Mouse (Mus musculus) large intestine, adult 2 months (tissue): ENCODE measurements around the gene Olfr469. TPM values are rescaled to one million over a fixed set of nuclear protein-coding genes. Genes with fewer than 3 reads are reported as not detected.
A peak's percentile ranks its signal among the peaks of the same experiment; 100 is the strongest.
"Not testable (repeated sequence)": the region's sequence is repeated elsewhere in the genome, so short reads cannot be mapped to it uniquely, and the experiment has no call there.

Experiments
- DNase-seq: peaks from one replicate; pipeline ENCODE4 v3.0.0-alpha.2; 2012; ENCODE audit warnings: low read depth, low spot score
- WGBS: fragments of 180-500 bp; shearing (Covaris S2); methylation state at CpG from one replicate; pipeline ENCODE4 v1.1.7; 2018; 5-methylcytosine and 5-hydroxymethylcytosine counted together
- polyA plus RNA-seq: library from polyadenylated mRNA; depleted of rRNA; stranded (reverse); fragments of >200 nt; gene quantifications from 2 replicates; pipeline ENCODE4 v1.2.3, GENCODE M21; 2012; rRNA removed

The Olfr469 gene
- polyA plus RNA-seq, result not detected in 2 replicates

GRCm38 (mm10) chr7:107825441-107825840 is at the start of gene Olfr469:
Gene Olfr469 (minus strand): TSS chr7:107825541.
- DNase-seq, result not testable (repeated sequence)

- 56% methylated on average over 1 of the region's 1 CpGs for WGBS
- not testable (repeated sequence) for DNase-seq
Observed at GRCm38 (mm10) chr7:107847390-107847789, 22.0 kb upstream of the Olfr469 start, which contains the start of gene Olfr470. Gene Olfr470 (minus strand): TSS chr7:107847490.

DNA sequence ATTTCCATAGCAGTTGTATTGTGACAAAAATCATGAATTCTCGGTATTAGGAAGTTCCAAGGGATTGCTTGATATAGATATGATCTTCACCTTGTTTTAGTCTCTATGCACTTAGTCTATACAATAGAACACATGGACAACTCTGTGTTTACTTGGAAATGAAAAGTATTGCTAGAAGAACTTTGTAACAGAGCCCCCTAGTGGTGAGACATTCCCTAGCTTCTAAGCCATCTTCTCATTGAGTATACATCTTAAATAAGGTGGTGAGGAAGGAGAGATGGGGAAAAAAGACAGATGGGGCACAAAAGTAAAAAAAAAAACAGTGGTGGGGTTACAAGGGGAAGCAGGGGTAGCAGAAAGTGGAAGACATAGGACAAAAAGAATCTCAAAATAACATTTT is 16.4 kb upstream of the Olfr469 start:
- WGBS, result 88% methylated on average over 1 of the region's 1 CpGs

GRCm38 (mm10) chr7:107823867-107824266 is 1.5 kb downstream of the Olfr469 start:
- not testable (repeated sequence) for DNase-seq
- WGBS, result 56% methylated on average over 2 of the region's 2 CpGs

More for the DNA sequence above, 16.4 kb upstream of the Olfr469 start:
- no peak for DNase-seq

GRCm38 (mm10) chr7:107819442-107819841 is 5.9 kb downstream of the Olfr469 start:
- no peak for DNase-seq

DNA sequence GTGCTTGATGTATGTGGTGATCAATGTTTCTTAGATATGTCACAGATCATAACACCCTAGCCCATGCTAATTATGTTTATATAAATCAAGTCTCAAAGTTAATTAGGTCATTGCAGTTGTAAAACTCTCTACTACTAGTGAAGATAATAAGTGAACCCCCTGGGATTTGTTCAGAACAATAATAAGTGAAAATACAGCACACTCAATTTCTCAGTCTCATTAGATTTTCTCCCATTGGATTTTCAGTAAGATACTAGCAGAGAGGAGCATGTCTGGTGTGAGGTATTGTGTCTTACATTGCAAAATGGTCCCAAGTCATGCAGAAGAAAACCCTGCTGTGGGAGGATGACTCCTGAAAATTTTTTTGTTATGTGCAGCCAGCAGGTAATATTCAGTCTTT is 13.4 kb downstream of the Olfr469 start, which contains the start of gene Olfr467:
Gene Olfr467 (plus strand): TSS at position 301 of the 400 bp plus-strand sequence.
- no peak for DNase-seq

DNA sequence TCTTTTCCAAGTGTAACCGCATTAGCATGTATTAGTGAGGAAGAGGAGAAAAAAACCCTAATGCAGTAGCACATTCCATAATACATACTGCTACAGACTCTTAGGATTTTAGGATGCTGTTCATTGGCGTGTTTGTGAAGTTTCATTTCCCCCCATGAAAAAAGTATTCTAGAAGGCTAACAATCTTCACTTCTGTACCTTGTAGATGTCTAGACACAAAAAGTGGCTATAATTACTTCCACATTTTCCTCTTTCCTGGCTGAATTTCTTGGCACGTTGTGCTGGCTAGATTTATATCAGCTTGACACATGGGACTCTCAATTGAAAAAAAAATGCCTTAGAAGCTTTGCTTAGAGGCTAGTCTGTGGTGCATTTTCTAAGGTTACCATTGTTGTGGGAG is 23.2 kb downstream of the Olfr469 start:
- DNase-seq, result no peak
- 63% methylated on average over 3 of the region's 3 CpGs for WGBS

GRCm38 (mm10) chr7:107801108-107801507 is 24.2 kb downstream of the Olfr469 start, which contains the start of gene Ovch2:
Gene Ovch2 (minus strand): TSS chr7:107801208.
- 90% methylated on average over 2 of the region's 2 CpGs for WGBS

GRCm38 (mm10) chr7:107796500-107796899 is 28.8 kb downstream of the Olfr469 start:
- WGBS, result 84% methylated on average over 2 of the region's 2 CpGs
- no peak for DNase-seq

More at GRCm38 (mm10) chr7:107801108-107801507, 24.2 kb downstream of the Olfr469 start, which contains the start of gene Ovch2:
- DNase-seq, result no peak

GRCm38 (mm10) chr7:107787977-107788620 is 37.2 kb downstream of the Olfr469 start:
- 49% methylated on average over 3 of the region's 3 CpGs for WGBS
- DNase-seq, result peak; percentile 8

DNA sequence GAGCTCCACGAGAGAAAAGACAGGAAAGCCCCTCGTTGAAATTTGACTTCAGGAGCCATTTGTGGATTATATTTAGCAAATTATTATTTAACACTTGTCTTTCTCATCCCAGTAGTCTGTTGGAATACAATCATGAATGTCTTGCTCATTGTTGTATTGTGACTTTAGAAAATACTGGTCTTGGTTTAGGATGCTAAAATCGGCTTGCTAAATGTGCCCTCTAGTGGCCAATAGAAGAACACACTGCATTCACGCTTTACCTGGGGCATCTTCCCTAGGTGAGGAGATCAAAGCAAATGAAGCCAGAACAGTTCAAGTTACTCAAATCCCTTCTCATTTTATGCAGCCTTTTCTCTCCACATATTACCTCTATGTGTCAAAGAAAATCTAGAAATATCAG is 45.7 kb downstream of the Olfr469 start:
- no peak for DNase-seq
- 45% methylated on average over 4 of the region's 4 CpGs for WGBS

DNA sequence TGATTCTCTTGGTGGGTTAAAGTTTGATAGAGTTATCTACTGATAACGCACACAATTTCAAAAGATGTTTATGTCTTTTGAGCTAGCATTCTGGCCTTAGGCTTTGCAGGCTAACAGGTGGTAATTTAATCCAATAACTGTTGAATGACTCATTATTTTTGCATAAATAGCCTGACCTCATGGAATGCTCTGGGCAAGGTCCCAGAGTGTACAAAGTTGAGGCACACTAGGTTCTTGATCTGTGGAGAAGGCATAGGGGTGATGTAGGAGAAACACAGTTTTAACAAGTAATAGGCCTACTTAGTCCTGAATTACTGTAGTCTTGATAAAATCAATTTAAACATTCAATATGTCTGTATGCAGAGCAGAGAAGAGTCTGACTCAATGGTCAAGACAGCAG is 47.1 kb downstream of the Olfr469 start:
- WGBS, result 24% methylated on average over 1 of the region's 1 CpGs
- no peak for DNase-seq

- WGBS, result 52% methylated on average over 6 of the region's 6 CpGs
- DNase-seq, result no peak
Observed at GRCm38 (mm10) chr7:107770812-107771211, 54.5 kb downstream of the Olfr469 start.

Other genes starting within 250 kb of the Olfr469 start
- 10.2 and 15.0 TPM in 2 replicates for gene Ppfibp2, start 230.3 kb downstream of the Olfr469 start, polyA plus RNA-seq
- not detected in 2 replicates for gene 5330417H12Rik, start 200.4 kb downstream of the Olfr469 start, polyA plus RNA-seq
- gene Cyb5r2, start 67.5 kb downstream of the Olfr469 start, polyA plus RNA-seq, result 0.04 and 0.14 TPM in 2 replicates
- not detected in 2 replicates for gene Ovch2, start 24.3 kb downstream of the Olfr469 start, polyA plus RNA-seq
- not detected in 2 replicates for gene Olfr467, start 13.3 kb downstream of the Olfr469 start, polyA plus RNA-seq
- gene Olfr470, start 21.9 kb upstream of the Olfr469 start, polyA plus RNA-seq, result not detected in 2 replicates
- not detected in 2 replicates for gene Olfr472, start 72.4 kb upstream of the Olfr469 start, polyA plus RNA-seq
- gene Olfr473, start 104.9 kb upstream of the Olfr469 start, polyA plus RNA-seq, result not detected in 2 replicates
- gene Olfr474, start 129.1 kb upstream of the Olfr469 start, polyA plus RNA-seq, result not detected in 2 replicates
- gene Olfr476, start 139.3 kb upstream of the Olfr469 start, polyA plus RNA-seq, result not detected in 2 replicates
- not detected in 2 replicates for gene Olfr477, start 161.2 kb upstream of the Olfr469 start, polyA plus RNA-seq
- not detected in 2 replicates for gene Olfr478, start 208.4 kb upstream of the Olfr469 start, polyA plus RNA-seq
- not detected in 2 replicates for gene Olfr479, start 225.2 kb upstream of the Olfr469 start, polyA plus RNA-seq
- not detected in 2 replicates for gene Olfr480, start 241.8 kb upstream of the Olfr469 start, polyA plus RNA-seq